Mouse (Mus musculus): Measurements from ENCODE around the gene Ufd1. TPM values are rescaled to one million over a fixed set of nuclear protein-coding genes. Genes with fewer than 3 reads are reported as not detected.

Gene Ufd1
- total and polyA plus RNA-seq, 3 experiments = 41.9 to 67.8 TPM; not detected in 1

DNA sequence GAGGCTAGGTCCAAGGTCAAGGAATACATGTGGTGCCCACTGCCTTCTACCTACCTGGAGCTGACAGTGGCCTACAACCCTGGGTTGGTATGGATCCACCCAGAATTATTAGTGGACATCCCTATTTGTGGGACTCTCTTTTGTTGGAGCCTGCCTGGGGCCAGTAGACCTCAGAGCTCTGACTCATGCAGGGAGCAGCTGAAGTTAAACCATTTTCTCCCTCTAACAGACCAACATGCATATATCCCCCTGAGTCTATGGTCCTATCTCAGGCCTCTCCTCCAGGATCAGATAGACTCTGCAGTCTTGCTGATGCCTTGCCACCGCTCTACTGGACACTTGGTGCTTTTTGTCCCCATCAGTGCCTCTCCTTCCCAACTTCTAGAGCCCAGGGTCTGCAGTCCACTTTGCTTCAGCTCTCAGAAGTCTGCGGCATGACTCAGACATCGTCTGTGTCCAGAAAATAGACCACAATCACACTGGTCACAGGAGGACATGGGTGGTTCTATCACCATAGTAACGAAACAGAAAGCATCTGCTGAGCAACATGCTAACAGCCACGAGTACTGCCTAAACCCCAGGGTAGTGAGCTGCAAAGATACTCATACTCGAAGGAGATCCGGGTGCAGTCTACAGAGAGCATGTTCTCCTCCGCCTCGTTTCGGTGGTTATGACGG is 16.2 kb upstream of the Ufd1 start:
- Histone ChIP-seq H3K4me1 (ENCODE audit: control insufficient read depth in 1 of 2, insufficient read depth in 2 of 2, low read length in 2 of 2) (no peaks in the 10 kb centered on the region), H3K9ac (ENCODE audit: control insufficient read depth, low read depth, low read length, poor library complexity, severe bottlenecking) (no peak overlapping the region), H3K27me3 (ENCODE audit: control insufficient read depth in 1 of 2, insufficient read depth in 2 of 2, low read length in 2 of 2) (no peaks in the 10 kb centered on the region), H3K4me3 (ENCODE audit: control insufficient read depth in 1 of 2, insufficient read depth in 1 of 2, low read depth in 2 of 2, low read length in 2 of 2) (no peak overlapping the region), H3K79me2 (ENCODE audit: control insufficient read depth, insufficient read depth, low read length, poor library complexity) (no peaks in the 10 kb centered on the region), H3K27ac (ENCODE audit: control insufficient read depth, low read depth, low read length) (no peak overlapping the region), H3K9me3 (replicated peaks; ENCODE audit: insufficient read depth, low read length) (no peaks in the 10 kb centered on the region), H3K36me3 (ENCODE audit: control insufficient read depth in 1 of 2, insufficient read depth in 2 of 2, low read length in 2 of 2) (peaks cover 0 to 11% of the 10 kb centered on the region in 2 experiments; a peak in 2 of 4 replicates)
- no peak for DNase-seq (ENCODE audit: low read depth, low spot score)
- TF ChIP-seq MAZ (IDR thresholded peaks at IDR 0.05; ENCODE audit: low read depth, low read length) = no peak
- TF ChIP-seq POLR2AphosphoS5 (IDR thresholded peaks at IDR 0.05; ENCODE audit: borderline replicate concordance, low read depth, low read length) = no peak
- TF ChIP-seq ZKSCAN1 (IDR thresholded peaks at IDR 0.05; ENCODE audit: low read depth, low read length) = no peak
- TF ChIP-seq ZC3H11A (IDR thresholded peaks at IDR 0.05; ENCODE audit: low read depth, low read length) = no peak
- TF ChIP-seq ZMIZ1 (IDR thresholded peaks at IDR 0.05; ENCODE audit: low read depth, low read length) = no peak
- TF ChIP-seq E2F4 (IDR thresholded peaks at IDR 0.05; ENCODE audit: borderline replicate concordance, low read depth, low read length) = no peak
- TF ChIP-seq TBP (IDR thresholded peaks at IDR 0.05; ENCODE audit: low read depth, low read length) = no peak
- no peak for TF ChIP-seq NRF1 (IDR thresholded peaks at IDR 0.05; ENCODE audit: insufficient read depth, low read depth, low read length, poor library complexity, severe bottlenecking)
- TF ChIP-seq TAL1 (IDR thresholded peaks at IDR 0.05; ENCODE audit: low read length) = no peak
- TF ChIP-seq KAT2A (conservative IDR thresholded peaks at IDR 0.05; ENCODE audit: low read depth, low read length) = no peak
- TF ChIP-seq ETS1 (IDR thresholded peaks at IDR 0.05; ENCODE audit: low read depth, low read length) = no peak
- no peak for TF ChIP-seq JUND (IDR thresholded peaks at IDR 0.05; ENCODE audit: low read depth, low read length)
- no peak for TF ChIP-seq POLR2A (IDR thresholded peaks at IDR 0.05; ENCODE audit: control insufficient read depth in 1 of 2, insufficient read depth in 1 of 2, low read depth in 1 of 2, low read length in 2 of 2, poor library complexity in 1 of 2)

GRCm38 (mm10) chr16:18796645-18797044 is 14.9 kb upstream of the Ufd1 start:
- H3K4me1 ChIP-seq (ENCODE audit: control insufficient read depth in 1 of 2, insufficient read depth in 2 of 2, low read length in 2 of 2) = no peaks in the 10 kb centered on the region
- TF ChIP-seq TAL1 (IDR thresholded peaks at IDR 0.05; ENCODE audit: low read length) (no peak), GATA1 (IDR thresholded peaks at IDR 0.05; ENCODE audit: low read depth, low read length) (no peak), ZKSCAN1 (IDR thresholded peaks at IDR 0.05; ENCODE audit: low read depth, low read length) (no peak), JUND (IDR thresholded peaks at IDR 0.05; ENCODE audit: low read depth, low read length) (no peak), CHD2 (IDR thresholded peaks at IDR 0.05; ENCODE audit: low read length) (no peak), USF2 (IDR thresholded peaks at IDR 0.05; ENCODE audit: borderline replicate concordance in 1 of 2, insufficient read depth in 1 of 2, low read depth in 1 of 2, low read length in 2 of 2) (no peak), MXI1 (IDR thresholded peaks at IDR 0.05; ENCODE audit: low read depth, low read length) (no peak), ZC3H11A (IDR thresholded peaks at IDR 0.05; ENCODE audit: low read depth, low read length) (no peak), KAT2A (conservative IDR thresholded peaks at IDR 0.05; ENCODE audit: low read depth, low read length) (no peak), POLR2A (IDR thresholded peaks at IDR 0.05; ENCODE audit: control insufficient read depth in 1 of 2, insufficient read depth in 1 of 2, low read depth in 1 of 2, low read length in 2 of 2, poor library complexity in 1 of 2) (no peak), MYB (IDR thresholded peaks at IDR 0.05; ENCODE audit: low read depth, low read length) (no peak), TCF12 (IDR thresholded peaks at IDR 0.05; ENCODE audit: low read depth, low read length) (no peak), MEF2A (IDR thresholded peaks at IDR 0.05; ENCODE audit: extremely low read depth, insufficient replicate concordance, low read depth, low read length, poor library complexity, severe bottlenecking) (no peak), UBTF (IDR thresholded peaks at IDR 0.05; ENCODE audit: borderline replicate concordance, insufficient read depth, low read depth, low read length) (no peak), CTCF (IDR thresholded peaks at IDR 0.05 in 2 of 3, conservative IDR thresholded peaks at IDR 0.05 in 1 of 3; ENCODE audit: control insufficient read depth in 1 of 3, insufficient read depth in 1 of 3, low read depth in 2 of 3, low read length in 3 of 3, poor library complexity in 1 of 3, severe bottlenecking in 1 of 3) (no peak), ZNF384 (IDR thresholded peaks at IDR 0.05; ENCODE audit: low read depth, low read length) (no peak)
- no peak for DNase-seq (ENCODE audit: low read depth, low spot score)
- H3K79me2 ChIP-seq (ENCODE audit: control insufficient read depth, insufficient read depth, low read length, poor library complexity) = no peaks in the 10 kb centered on the region
- peaks cover 0 to 9% of the 10 kb centered on the region in 2 experiments; a peak in 2 of 4 replicates for H3K36me3 ChIP-seq (ENCODE audit: control insufficient read depth in 1 of 2, insufficient read depth in 2 of 2, low read length in 2 of 2)
- H3K9ac ChIP-seq (ENCODE audit: control insufficient read depth, low read depth, low read length, poor library complexity, severe bottlenecking) = no peak overlapping the region
- H3K27me3 ChIP-seq (ENCODE audit: control insufficient read depth in 1 of 2, insufficient read depth in 2 of 2, low read length in 2 of 2) = no peaks in the 10 kb centered on the region
- no peak overlapping the region for H3K4me3 ChIP-seq (ENCODE audit: control insufficient read depth in 1 of 2, insufficient read depth in 1 of 2, low read depth in 2 of 2, low read length in 2 of 2)
- H3K27ac ChIP-seq (ENCODE audit: control insufficient read depth, low read depth, low read length) = no peak overlapping the region
- no peaks in the 10 kb centered on the region for H3K9me3 ChIP-seq (replicated peaks; ENCODE audit: insufficient read depth, low read length)

Measured in MEL (cell line).